Mouse (Mus musculus) lung, embryonic 16.5 days (tissue): Measurements from ENCODE around the gene Dlg5. TPM values are rescaled to one million over a fixed set of nuclear protein-coding genes. Genes with fewer than 3 reads are reported as not detected.

Source experiments
- ATAC-seq: fragments of 200-750 bp; cut with Nextera tagmentation; 2 replicates; pipeline ENCODE4 v1.8.0; 2017; ENCODE audit warnings: low read depth, mild to moderate bottlenecking, moderate library complexity
- H3K27ac ChIP-seq: fragments of 300-500 bp; sonication (generic); 2 replicates; pipeline ENCODE4 v1.5.1; 2014; ENCODE audit warnings: mild to moderate bottlenecking, control low read depth, low read length
- H3K27me3 ChIP-seq: fragments of 300-500 bp; sonication (generic); 2 replicates; pipeline ENCODE4 v1.6.1; 2014; ENCODE audit warnings: low read depth, low read length, mixed read lengths; ENCODE audit not compliant: control insufficient read depth, insufficient read depth
- H3K36me3 ChIP-seq: fragments of 300-500 bp; sonication (generic); 2 replicates; pipeline ENCODE4 v1.6.1; 2014; ENCODE audit warnings: low read length; ENCODE audit not compliant: control insufficient read depth, insufficient read depth
- H3K4me1 ChIP-seq: fragments of 300-500 bp; sonication (generic); replicated peaks from 2 replicates; pipeline ENCODE4 v1.6.1; 2014; ENCODE audit warnings: low read length, mixed read lengths; ENCODE audit not compliant: control insufficient read depth, insufficient read depth
- H3K4me2 ChIP-seq: fragments of 300-500 bp; sonication (generic); 2 replicates; pipeline ENCODE4 v1.6.1; 2014; ENCODE audit warnings: low read depth, low read length, control low read depth
- H3K4me3 ChIP-seq: fragments of 300-500 bp; sonication (generic); 2 replicates; pipeline ENCODE4 v1.5.1; 2014; ENCODE audit warnings: mild to moderate bottlenecking, low read length, control low read depth
- H3K9ac ChIP-seq: fragments of 300-500 bp; sonication (generic); 2 replicates; pipeline ENCODE4 v1.6.1; 2014; ENCODE audit warnings: low read length, control low read depth
- H3K9me3 ChIP-seq: fragments of 300-500 bp; sonication (generic); 2 replicates; pipeline ENCODE4 v1.6.1; 2016; ENCODE audit warnings: low read length; ENCODE audit not compliant: control insufficient read depth
- WGBS: fragments of 180-500 bp; shearing (Covaris S2); extraction: QIAGEN DNeasy Blood & Tissue Kit; methylation state at CpG from one replicate; pipeline ENCODE4 v1.1.7; 2014; 5-methylcytosine and 5-hydroxymethylcytosine counted together
- polyA plus RNA-seq: library from polyadenylated mRNA; unstranded; fragments of >200 nt; fragmentation: Nextera tagmentation; extraction: Ambion mirVana; gene quantifications from 2 replicates; pipeline ENCODE4 v1.2.1, GENCODE M21; 2015

The Dlg5 gene
- polyA plus RNA-seq: 9.9 and 11.8 TPM in 2 replicates

- WGBS: under 1% methylated on average over 66 of the region's 98 CpGs
- Histone ChIP-seq H3K4me2 (peak within 1 kb of the TSS; percentile 92), H3K9ac (peak within 1 kb of the TSS; percentile 91), H3K27me3 (no peaks in the 10 kb centered on the region), H3K27ac (peak within 1 kb of the TSS; percentile 95), H3K4me1 (peaks cover 6% of the 10 kb centered on the region; the same call in 1 of the 2 replicates), H3K4me3 (peak within 1 kb of the TSS; percentile 80), H3K36me3 (no peaks in the 10 kb centered on the region), H3K9me3 (no peaks in the 10 kb centered on the region)
- ATAC-seq: peak; percentile 88
Observed at GRCm38 (mm10) chr14:24245177-24246081, at the start of gene Dlg5. Gene Dlg5, minus strand, starts transcription at chr14:24245920.

- WGBS: 52% methylated on average over 5 of the region's 5 CpGs
Observed at GRCm38 (mm10) chr14:24293631-24294030, 47.9 kb upstream of the Dlg5 start.

GRCm38 (mm10) chr14:24292914-24293313 is 47.2 kb upstream of the Dlg5 start, which contains the start of gene E330034G19Rik:
Gene E330034G19Rik, plus strand, starts transcription at chr14:24293214.
- no peak within 1 kb of the TSS for H3K4me3 ChIP-seq

More at GRCm38 (mm10) chr14:24293631-24294030, 47.9 kb upstream of the Dlg5 start:
- Histone ChIP-seq H3K9me3 (no peaks in the 10 kb centered on the region), H3K27ac (no peak overlapping the region), H3K4me2 (no peak overlapping the region), H3K36me3 (no peaks in the 10 kb centered on the region), H3K27me3 (no peaks in the 10 kb centered on the region), H3K9ac (no peak overlapping the region), H3K4me1 (no peaks in the 10 kb centered on the region), H3K4me3 (no peak overlapping the region)
- ATAC-seq: no peak

GRCm38 (mm10) chr14:24290726-24291125 is 45.0 kb upstream of the Dlg5 start:
- Histone ChIP-seq H3K9ac (no peak overlapping the region), H3K27me3 (no peaks in the 10 kb centered on the region), H3K36me3 (no peaks in the 10 kb centered on the region), H3K4me3 (no peak overlapping the region), H3K4me2 (no peak overlapping the region), H3K4me1 (no peaks in the 10 kb centered on the region), H3K9me3 (no peaks in the 10 kb centered on the region), H3K27ac (no peak overlapping the region)
- no peak for ATAC-seq

More at GRCm38 (mm10) chr14:24292914-24293313, 47.2 kb upstream of the Dlg5 start, which contains the start of gene E330034G19Rik:
- Histone ChIP-seq H3K4me1 (no peaks in the 10 kb centered on the region), H3K4me2 (no peak within 1 kb of the TSS), H3K36me3 (no peaks in the 10 kb centered on the region), H3K9ac (no peak within 1 kb of the TSS), H3K27ac (no peak within 1 kb of the TSS), H3K9me3 (no peaks in the 10 kb centered on the region), H3K27me3 (no peaks in the 10 kb centered on the region)
- no peak for ATAC-seq
- WGBS: 29% methylated on average over 3 of the region's 3 CpGs

- no peaks in the 10 kb centered on the region for H3K36me3 ChIP-seq
- WGBS: 47% methylated on average over 4 of the region's 4 CpGs
- no peak overlapping the region for H3K4me2 ChIP-seq
- ATAC-seq: no peak
- H3K27ac ChIP-seq: no peak overlapping the region
- H3K9ac ChIP-seq: no peak overlapping the region
- H3K4me1 ChIP-seq: no peaks in the 10 kb centered on the region
- H3K4me3 ChIP-seq: no peak overlapping the region
- no peaks in the 10 kb centered on the region for H3K9me3 ChIP-seq
- no peaks in the 10 kb centered on the region for H3K27me3 ChIP-seq
Observed at GRCm38 (mm10) chr14:24286136-24286535, 40.4 kb upstream of the Dlg5 start.

- no peak for ATAC-seq
- Histone ChIP-seq H3K4me1 (no peaks in the 10 kb centered on the region), H3K36me3 (no peaks in the 10 kb centered on the region), H3K9ac (no peak overlapping the region), H3K4me3 (no peak overlapping the region), H3K27ac (no peak overlapping the region), H3K27me3 (no peaks in the 10 kb centered on the region), H3K4me2 (no peak overlapping the region), H3K9me3 (no peaks in the 10 kb centered on the region)
- WGBS: 63% methylated on average over 3 of the region's 3 CpGs
Observed at GRCm38 (mm10) chr14:24282276-24282675, 36.6 kb upstream of the Dlg5 start.

- Histone ChIP-seq H3K4me3 (no peak overlapping the region), H3K9ac (no peak overlapping the region), H3K27me3 (no peaks in the 10 kb centered on the region), H3K4me1 (no peaks in the 10 kb centered on the region), H3K27ac (no peak overlapping the region), H3K9me3 (no peaks in the 10 kb centered on the region), H3K36me3 (no peaks in the 10 kb centered on the region), H3K4me2 (no peak overlapping the region)
- 52% methylated on average over 4 of the region's 4 CpGs for WGBS
- no peak for ATAC-seq
Observed at GRCm38 (mm10) chr14:24281278-24281677, 35.6 kb upstream of the Dlg5 start.

- 36% methylated on average over 2 of the region's 2 CpGs for WGBS
- no peaks in the 10 kb centered on the region for H3K36me3 ChIP-seq
- H3K9me3 ChIP-seq: no peaks in the 10 kb centered on the region
- H3K4me3 ChIP-seq: no peak overlapping the region
- H3K9ac ChIP-seq: no peak overlapping the region
- no peak overlapping the region for H3K4me2 ChIP-seq
- H3K27me3 ChIP-seq: no peaks in the 10 kb centered on the region
- no peak for ATAC-seq
- H3K27ac ChIP-seq: no peak overlapping the region
- H3K4me1 ChIP-seq: no peaks in the 10 kb centered on the region
Observed at GRCm38 (mm10) chr14:24275534-24275933, 29.8 kb upstream of the Dlg5 start.

- Histone ChIP-seq H3K36me3 (no peaks in the 10 kb centered on the region), H3K4me2 (no peak overlapping the region), H3K27me3 (no peaks in the 10 kb centered on the region), H3K4me1 (no peaks in the 10 kb centered on the region), H3K27ac (no peak overlapping the region), H3K9me3 (no peaks in the 10 kb centered on the region), H3K9ac (no peak overlapping the region), H3K4me3 (no peak overlapping the region)
- ATAC-seq: 0 out of 2 replicates have a peak, but pooled peaks have one; percentile 26
- 40% methylated on average over 2 of the region's 2 CpGs for WGBS
Observed at GRCm38 (mm10) chr14:24273575-24273974, 27.9 kb upstream of the Dlg5 start.
